Mouse (Mus musculus): ENCODE data around the gene Ccdc157. TPM values are rescaled to one million over a fixed set of nuclear protein-coding genes. Genes with fewer than 3 reads are reported as not detected.
"Not testable (repeated sequence)": the region's sequence is repeated elsewhere in the genome, so short reads cannot be mapped to it uniquely, and the experiment has no call there.

Ccdc157 gene
- 8.5 and 9.3 TPM in 2 replicates for polyA plus RNA-seq (2012; rRNA removed)

DNA sequence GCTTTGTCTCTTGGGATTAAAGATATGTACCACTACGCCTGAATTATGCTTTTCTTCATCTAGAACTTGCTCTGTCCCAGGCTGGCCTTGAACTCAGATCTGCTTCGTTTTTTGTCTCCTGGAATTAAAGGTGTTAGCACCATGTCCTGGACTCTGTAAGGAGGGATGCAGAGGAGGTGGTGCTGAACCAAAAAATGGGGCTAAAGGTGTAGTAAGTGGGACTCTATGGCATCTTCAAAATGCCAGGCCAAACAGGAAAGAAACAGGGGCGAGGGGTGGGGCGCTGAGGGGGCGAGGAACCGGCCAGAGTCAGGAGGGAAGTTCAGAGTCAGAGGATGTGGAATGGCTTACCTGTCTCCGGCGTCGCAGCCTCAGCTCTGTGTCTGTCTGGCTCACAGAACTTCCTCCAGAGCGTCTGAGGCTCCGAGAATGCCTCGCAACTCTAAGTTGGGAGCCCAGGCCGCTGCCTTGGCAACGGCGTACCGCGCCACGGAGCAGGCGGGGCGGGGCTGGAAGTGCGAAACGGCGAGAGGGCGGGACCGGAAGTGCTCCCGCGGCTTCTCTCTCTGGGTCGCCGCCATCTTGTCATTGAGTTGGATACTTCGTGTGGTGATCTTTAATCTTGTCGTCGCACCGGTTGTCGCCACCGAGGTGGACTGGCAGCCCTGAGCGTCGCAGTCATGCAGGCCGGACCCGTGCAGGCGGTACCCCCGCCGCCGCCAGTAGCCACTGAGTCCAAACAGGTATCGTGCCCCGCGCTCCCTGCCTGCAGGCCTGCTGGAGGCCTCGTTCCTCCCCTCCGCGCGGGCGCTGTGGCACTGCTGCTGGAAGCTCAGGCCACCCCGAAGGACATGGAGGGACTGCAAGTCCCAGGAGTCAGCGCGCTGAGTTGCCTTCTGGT is at the start of gene Ccdc157, which contains the start of gene Sf3a1:
TSS of gene Ccdc157 (minus strand) at position 486 of the 901 bp plus-strand sequence.
TSS of gene Sf3a1 (plus strand) at position 543 of the 901 bp plus-strand sequence.
- peak; percentile 10 for DNase-seq (ENCODE audit: low read depth)

DNA sequence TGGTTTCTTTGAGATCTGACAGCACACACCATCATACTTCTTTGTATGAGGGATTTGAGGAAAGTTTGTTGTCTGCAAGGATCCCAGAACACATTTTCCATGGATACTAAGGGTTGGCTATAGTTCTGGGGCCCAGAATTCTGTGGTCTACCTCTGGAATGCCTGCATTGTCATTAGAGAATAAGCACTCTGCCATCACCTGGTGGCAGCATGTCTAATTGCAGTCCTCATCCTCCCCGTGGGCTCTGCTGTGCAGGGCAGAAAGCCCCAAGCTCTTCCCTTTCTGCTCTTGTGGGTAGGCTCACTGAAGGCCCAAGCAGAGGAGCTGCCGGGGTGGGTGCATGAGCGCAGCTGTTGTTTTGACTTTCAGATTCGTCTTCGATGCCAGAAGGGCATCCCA is 49.5 kb upstream of the Ccdc157 start:
- no peak for DNase-seq (ENCODE audit: low read depth)

DNA sequence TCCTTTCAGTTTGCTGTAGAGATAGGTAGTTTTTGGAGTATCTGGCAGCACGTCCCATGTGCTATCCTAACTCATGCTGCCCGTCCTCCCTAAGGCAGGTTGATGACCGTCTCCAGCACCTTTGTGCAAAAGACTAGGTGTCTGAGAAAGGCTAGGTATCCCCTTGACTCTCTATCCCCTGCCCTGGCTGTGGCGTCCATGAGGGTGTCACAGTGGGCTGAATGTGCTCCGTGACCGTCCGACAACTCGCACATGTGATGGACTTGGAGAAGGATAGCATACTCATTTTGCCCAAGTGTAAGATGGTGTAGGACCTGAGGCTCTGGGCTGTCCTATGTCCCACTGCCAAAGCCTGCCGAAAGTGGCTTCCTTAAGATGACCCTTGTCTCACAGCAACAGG is 47.6 kb upstream of the Ccdc157 start:
- no peak for DNase-seq (ENCODE audit: low read depth)

DNA sequence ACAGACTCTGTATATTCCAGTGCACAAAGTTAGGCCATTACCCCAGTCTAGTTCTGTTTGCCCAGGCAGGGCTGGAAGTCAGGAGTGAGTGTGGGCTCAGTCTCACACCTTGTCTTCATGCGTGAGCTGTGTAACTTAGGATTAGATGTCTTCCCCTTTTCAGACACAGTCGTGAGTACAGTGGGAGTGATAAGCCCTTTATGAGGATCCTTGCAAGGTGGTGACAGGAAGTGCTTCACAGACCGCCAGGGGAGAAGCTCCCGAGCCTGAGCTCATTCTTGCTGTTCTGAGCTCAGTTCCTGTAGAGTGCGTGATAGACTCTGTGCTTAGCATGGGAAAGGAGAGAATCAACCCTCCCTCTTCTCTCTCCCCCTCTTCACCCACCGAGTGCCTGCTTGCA is 46.5 kb upstream of the Ccdc157 start:
- no peak for DNase-seq (ENCODE audit: low read depth)

DNA sequence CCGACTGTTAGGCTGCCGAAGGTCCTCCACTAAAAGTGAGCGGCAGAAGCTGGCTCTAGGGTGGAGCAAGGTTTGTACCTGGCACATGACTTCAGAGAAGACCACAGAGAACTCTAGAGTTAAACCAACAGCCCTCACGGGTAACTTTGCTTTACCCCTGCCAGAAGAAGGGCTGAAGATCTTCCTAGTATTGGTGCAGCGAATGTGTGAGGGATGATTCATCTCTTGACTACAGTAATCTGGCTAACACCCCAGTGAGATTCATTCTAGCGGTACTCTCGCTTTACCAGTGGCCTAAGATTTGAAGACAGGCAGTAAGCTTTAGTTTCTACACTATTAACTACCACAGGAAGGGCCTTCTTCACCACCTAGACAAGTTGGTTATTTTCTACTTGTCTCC is 45.9 kb upstream of the Ccdc157 start:
- no peak for DNase-seq (ENCODE audit: low read depth)

DNA sequence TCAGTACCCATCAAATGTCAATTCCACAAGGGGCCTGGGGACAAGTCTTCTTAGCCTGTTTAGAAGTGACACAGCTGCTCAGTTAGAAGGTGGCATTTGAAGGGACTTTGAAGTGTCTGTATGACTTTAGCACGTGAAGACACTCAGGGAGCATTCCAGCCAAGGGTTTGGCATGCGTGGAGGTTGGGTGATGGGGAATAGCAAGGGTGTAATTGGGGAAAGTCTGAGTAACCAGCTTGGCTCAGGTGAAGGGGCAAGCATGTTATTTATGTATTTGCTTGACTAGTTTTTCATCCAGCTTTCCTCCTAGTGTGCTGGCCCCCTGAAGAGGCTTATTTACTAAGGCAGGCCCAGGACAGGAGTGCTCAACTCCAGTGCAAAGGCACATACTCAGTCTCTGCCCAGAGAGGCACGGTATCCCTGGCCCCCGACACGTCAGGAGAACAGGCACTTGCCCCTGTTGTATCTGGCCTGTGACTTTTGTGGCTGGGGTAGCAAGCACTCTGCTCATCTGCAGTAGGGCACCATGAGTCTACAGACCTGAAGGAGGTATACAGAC is 45.1 kb upstream of the Ccdc157 start:
- no peak for DNase-seq (ENCODE audit: low read depth)

DNA sequence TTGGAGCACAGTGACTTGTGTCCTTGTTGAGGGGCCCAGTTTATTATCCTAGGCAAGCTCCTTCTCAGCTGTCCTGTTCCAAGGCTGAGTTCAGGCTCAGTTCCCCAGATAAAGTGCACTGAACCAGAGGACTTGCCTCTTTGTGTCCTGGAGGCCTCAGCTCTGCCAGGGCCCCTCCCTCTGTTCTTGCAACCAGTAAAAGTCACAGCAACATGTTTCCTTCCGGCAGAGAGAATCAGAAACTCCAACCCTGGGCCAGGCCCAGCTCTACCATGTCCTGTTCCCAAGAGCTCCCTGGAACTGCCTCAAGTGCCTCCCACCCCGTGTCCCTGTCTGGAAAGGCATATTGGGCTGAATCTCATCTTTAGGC is 43.6 kb upstream of the Ccdc157 start:
- DNase-seq (ENCODE audit: low read depth), result no peak

DNA sequence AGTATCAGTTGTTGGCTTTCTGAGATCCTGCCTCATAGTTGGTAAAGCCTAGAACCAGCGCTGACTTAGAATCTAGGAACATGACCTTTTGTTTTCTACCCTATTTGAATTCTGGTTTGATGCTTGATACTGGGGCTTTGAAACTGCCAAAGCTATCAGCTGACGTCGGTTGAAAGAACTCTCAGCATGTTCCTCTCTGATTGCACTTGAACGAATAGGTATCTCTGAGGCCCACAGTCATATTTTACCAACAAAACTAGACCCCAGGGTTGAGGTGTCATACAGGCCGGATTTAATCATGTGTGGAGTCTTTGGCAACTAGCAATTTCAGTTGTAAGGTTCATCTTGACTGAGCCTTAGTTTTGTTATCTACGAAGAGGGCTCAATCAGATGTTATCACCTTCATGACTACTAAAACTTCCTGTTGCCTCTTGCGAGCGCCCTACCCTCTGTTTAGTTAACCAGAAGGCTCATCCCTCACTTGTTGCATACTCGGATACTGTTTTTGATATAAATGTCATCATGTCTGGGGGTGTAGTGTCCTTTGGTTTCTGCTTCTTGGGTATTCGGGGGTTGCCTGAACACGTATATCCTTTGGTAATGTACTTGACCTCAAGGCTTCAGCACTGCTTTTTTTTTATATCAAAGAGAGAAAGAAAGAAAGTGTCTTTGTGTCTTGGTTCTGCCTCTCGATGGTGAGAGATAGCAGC is 43.1 kb upstream of the Ccdc157 start:
- no peak for DNase-seq (ENCODE audit: low read depth)

DNA sequence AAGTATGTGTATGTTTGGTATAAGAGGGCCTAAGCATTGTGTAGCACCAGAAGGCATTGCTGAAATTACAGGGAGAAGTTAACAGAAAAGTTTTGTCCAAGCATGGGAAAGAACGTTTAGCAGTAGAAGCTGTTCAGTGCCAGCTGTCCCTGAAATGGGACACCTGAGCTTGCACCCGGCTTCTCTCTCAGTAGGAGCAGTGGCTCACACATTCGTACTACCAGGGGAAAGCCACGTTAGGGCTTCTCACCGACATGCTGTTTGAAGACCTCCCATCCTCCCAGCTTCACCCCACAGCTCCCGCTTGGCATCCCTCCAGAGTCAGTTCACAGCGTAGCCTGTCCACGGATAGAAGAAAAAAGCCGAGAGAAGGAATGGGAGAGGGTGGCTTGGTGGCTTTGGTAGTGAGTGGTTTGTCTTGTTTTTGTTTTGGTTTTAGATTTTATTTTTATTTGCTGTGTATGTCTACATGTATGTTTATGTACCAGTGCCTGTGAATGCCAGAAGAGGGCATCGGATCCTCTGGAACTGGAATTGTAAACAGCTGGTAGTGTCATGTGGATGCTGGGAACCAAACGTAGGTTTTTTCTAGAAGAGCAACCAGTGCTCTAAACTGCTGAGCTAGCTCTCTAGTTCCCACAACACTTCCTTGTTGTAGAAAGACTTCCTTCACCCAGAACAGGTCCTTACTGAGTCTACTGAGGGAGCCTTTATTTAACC is 42.0 kb upstream of the Ccdc157 start:
- no peak for DNase-seq (ENCODE audit: low read depth)

DNA sequence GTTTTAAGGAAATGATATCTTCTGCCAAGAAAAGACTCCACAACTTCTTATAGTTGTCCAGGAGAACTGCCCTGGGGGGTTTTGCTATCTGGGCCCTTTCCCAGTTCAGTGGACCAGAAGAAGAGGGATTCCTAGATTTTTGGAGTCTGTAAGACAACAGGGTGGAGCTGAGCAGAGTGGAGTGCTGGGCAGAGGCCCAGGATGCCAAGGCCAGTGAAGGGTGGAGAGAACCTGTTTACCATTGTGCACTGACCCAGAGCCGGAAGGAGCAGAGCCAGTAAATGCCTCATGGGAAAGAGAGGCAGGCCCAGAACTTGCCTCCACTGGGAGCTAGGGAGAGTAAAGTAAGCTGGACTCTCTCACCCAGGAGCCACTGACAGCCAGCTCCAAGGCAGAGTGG is 37.6 kb upstream of the Ccdc157 start:
- no peak for DNase-seq (ENCODE audit: low read depth)

DNA sequence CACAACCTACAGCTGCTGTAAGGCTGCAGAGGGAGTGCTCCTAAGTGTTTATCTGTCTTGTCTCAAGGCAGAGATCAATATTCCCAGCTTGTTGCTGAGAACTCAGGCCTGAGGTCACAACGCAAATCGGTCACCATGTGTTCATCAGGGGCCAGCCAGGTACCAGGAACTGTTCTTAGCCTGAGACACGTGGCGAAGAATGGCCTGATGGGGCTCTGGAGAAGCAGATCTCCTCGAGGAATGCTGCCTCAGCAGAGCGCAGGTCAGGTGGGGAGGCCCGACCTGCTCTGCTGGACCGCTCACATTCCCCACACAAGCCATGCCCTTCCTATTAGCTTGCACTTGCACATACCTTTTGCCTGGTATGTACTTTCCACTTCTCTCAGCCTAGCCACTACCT is 36.5 kb upstream of the Ccdc157 start:
- no peak for DNase-seq (ENCODE audit: low read depth)

DNA sequence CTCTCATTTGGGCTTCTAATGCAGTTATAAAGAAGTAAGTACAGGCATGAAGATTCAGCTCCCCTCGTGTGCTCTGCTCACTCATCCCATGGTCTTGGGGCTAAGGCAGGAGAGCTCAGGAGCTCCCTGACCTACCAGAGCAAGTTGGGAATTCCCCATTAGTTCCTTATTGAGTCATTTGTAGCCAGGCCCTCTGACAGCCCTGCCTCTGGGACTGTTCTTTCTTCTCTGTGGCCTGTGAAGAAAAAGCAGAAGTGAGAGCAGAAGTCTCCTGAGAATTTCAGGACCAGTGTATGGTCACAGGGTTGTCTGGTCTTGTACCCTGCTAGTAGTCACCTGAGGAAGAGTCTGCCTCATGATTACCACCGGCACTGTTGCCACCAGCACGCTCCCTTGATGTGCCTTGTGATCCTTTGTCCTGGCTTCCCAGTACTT is 35.5 kb upstream of the Ccdc157 start:
- DNase-seq (ENCODE audit: low read depth), result no peak

DNA sequence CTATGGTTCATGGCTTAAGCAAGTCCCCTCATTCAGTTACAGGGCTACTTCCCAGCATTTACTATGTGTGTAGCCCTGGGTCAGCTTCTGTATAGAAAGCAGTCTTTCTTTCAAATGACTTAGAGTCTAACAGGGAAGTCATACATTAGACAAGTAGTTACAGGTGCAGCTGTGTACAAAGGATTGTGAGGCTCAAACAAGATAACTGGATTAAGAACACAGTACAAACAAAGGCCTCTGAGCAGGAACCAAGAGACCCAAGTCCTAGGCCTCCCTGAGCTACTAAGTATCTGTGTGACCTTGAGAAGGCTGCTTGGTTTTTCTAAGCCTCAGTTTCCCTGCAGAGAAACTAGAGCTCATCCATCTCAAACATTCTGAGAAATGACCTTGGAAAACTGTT is 33.3 kb upstream of the Ccdc157 start:
- no peak for DNase-seq (ENCODE audit: low read depth)

DNA sequence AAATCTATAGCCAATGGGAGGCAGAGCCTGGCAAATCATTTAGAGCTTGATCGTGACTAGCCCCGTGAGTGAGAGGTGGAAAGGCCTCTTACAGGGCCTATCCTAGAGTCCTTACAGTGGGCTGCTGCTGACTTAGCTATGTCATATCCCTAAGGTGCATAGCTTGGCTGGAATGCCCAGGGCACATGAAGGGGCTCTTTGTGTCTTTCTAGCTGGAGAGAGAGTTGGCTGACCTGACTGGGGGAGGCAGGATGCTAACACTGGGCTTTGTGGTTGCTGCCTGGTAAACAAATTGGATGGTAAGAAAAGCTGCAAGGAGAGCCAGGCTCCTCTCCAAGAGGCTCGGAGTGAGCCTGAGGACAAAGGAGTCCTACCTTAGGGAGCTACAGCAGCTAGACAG is 32.7 kb upstream of the Ccdc157 start:
- no peak for DNase-seq (ENCODE audit: low read depth)

DNA sequence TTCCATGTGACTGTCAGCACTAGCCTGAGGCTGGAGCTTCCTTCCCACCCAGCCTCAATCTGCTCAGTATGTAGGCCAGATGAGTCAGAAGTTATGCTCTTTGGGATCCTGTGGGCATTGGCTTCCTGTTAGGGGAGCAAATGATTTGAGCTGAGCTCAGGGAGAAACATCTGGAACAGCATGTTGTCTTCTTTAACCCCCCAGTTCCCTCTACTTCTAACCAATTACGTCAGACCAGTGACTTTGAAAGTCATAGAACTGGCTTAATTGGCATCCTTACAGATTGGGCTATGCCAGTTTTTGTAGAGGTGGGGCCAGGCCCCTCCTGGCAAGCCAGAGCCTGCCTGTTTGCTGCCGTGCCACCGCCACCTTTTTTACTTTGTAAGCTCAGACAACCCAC is 30.6 kb upstream of the Ccdc157 start:
- no peak for DNase-seq (ENCODE audit: low read depth)

DNA sequence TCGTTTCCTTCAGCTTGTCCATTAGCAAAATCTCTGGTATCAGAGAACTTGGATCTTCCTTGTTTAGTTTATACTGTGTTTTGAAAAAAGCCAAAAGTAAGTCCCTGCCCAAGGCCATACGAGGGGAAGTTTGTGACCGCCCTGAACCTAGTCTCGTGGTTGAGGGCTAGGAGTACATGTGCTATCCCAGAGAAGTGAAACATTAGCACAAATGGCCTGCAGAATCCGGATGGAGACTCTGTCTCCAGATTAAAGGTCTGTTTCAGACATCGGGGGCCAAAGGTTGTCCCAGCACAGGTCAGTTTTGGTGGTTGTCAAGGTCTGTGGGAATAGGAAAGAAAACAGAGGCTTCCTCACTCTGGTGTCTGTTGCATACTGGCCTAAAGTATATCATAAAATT is 29.1 kb upstream of the Ccdc157 start:
- DNase-seq (ENCODE audit: low read depth), result no peak

DNA sequence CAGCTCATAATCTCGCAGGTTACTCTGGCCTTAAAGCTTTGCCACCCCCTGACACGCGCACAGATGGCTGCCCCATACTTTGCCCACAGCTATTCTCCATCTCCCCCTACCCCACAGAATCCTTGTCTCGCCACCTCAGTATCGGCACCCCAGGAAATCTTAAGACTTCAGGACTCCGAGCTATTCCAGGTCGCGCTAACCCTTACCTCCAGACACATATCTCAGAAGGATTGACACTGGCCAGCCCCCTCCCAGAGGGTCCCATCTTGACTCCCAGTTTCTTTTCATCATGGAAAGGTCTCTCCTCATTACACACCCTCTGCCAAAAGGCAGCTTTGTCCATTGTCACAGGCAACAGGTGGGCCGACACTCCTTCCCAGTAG is 27.2 kb upstream of the Ccdc157 start:
- DNase-seq (ENCODE audit: low read depth), result no peak

DNA sequence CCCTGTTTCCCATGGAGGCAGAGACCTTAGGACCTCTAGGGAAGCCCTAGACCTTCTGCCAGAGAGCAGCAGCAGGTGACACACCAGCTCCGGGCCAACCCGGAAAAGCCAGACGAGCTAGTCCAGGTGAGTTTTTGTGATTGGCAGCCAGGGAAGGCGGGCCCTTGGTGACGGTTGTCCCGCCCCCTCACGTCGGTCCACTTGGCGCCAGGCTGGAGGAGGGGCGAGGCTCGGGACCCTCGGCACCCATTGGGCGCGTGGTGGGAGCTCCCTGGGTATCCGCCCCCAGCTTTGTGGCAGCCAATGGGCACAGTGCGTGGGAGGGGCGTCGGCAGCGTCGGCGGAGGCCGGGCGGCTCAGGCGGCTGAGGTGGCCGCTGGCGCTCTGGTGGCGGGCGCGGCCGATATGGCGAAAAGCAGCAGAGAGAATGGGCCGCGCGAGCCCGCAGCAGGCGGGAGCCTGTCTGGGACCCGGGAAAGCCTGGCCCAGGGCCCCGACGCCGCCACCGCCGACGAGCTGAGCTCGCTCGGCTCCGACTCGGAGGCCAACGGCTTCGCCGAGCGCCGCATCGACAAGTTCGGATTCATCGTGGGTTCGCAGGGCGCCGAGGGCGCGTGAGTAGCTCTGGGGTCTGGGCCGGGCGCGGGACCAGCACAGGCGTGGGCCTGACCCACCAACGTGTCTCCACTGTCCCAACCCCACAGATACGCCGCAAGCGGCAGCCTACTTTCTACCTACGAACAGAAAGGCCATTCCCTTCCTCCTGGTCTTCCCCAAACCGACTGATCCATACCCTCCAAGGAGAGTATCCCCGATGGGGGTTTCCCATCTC is 26.6 kb upstream of the Ccdc157 start, which contains the start of gene Tbc1d10a:
TSS of gene Tbc1d10a (plus strand) at position 304 of the 832 bp plus-strand sequence.
- DNase-seq (ENCODE audit: low read depth), result peak; percentile 74

DNA sequence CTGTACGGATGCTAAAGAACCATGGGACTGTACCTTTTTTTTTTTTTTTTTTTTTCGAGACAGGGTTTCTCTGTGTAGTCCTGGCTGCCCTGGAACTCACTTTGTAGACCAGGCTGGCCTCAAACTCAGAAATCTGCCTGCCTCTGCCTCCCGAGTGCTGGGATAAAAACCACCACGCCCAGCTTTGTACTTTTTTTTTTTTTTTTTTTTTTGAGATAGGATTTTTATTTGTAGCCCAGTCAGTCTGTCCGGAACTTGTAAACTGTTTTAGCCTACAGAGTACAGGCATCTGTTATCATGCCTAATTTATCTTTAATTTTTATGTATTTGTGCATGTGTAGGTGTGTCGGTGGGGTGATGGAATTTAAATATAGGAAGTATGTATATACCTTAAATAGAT is 25.4 kb upstream of the Ccdc157 start:
- DNase-seq (ENCODE audit: low read depth), result not testable (repeated sequence)

DNA sequence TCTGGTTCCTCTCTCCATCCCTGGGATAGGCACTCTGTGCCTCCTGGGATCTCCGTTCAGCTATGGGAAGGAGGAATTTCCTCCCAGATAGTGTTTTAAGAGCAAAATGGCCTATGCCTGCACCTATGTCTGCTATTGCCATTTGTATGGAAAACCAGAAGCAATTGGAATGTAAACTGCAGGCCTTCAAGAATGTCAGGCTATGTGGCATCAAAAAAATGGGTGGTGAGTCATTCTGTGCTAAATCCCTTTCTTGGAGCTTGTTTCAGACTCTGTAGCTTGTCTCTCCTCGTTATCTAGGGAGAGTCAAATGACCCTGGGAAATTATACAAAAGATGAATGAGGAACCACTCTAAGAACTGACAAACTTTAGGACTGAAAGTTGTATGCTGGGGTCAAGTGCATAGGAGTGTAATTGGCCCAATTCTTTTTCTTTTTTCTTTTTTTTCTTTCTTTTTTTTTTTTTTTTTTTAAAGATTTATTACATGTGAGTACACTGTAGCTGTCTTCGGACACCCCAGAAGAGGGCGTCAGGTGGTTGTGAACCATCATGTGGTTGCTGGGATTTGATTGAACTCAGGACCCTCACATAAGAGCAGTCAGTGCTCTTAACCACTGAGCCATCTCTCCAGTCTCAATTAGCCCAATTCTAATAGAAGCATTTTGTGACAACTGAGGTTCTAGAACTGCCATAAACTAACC is 24.3 kb upstream of the Ccdc157 start:
- no peak for DNase-seq (ENCODE audit: low read depth)
